Mouse (Mus musculus) E14TG2a.4 (cell line): ENCODE data around the gene Olfr138.

Source experiments
- H3K27me3 ChIP-seq: 2 replicates; pipeline ENCODE4 v1.6.1; 2014; ENCODE audit warnings: low read length, control low read depth; ENCODE audit not compliant: insufficient read depth
- H3K36me3 ChIP-seq: 2 replicates; pipeline ENCODE4 v1.6.1; 2014; ENCODE audit warnings: low read length, control low read depth; ENCODE audit not compliant: insufficient read depth
- H3K4me1 ChIP-seq: replicated peaks from 2 replicates; pipeline ENCODE4 v1.6.1; 2014; ENCODE audit warnings: low read depth, low read length, control low read depth
- H3K4me3 ChIP-seq: replicated peaks from 2 replicates; pipeline ENCODE4 v1.5.1; 2014; ENCODE audit warnings: mild to moderate bottlenecking, low read length
- H3K9me3 ChIP-seq: 2 replicates; pipeline ENCODE4 v1.6.1; 2014; ENCODE audit warnings: low read length, control low read depth
- CTCF ChIP-seq: conservative IDR thresholded peaks from 2 replicates; pipeline ENCODE4 v1.5.1; 2014; ENCODE audit warnings: low read length
- NANOG ChIP-seq: IDR thresholded peaks from 2 replicates; pipeline ENCODE4 v1.6.1; 2014; ENCODE audit warnings: borderline replicate concordance, low read length, mixed read lengths
- POU5F1 ChIP-seq: IDR thresholded peaks from 2 replicates; pipeline ENCODE4 v1.6.1; 2014; ENCODE audit warnings: low read length, borderline replicate concordance

The Olfr138 gene

GRCm38 (mm10) chr17:38260735-38261134 lies at the start of gene Olfr138:
Gene Olfr138 (plus strand): TSS chr17:38261035.
- no peak within 1 kb of the TSS for H3K4me3 ChIP-seq
- H3K36me3 ChIP-seq = no peaks in the 10 kb centered on the region
- no peaks in the 10 kb centered on the region for H3K27me3 ChIP-seq
- no peaks in the 10 kb centered on the region for H3K4me1 ChIP-seq
- no peaks in the 10 kb centered on the region for H3K9me3 ChIP-seq
- TF ChIP-seq NANOG (no peak), CTCF (no peak), POU5F1 (no peak)

- Histone ChIP-seq H3K27me3 (no peaks in the 10 kb centered on the region), H3K4me1 (no peaks in the 10 kb centered on the region), H3K9me3 (no peaks in the 10 kb centered on the region), H3K36me3 (no peaks in the 10 kb centered on the region), H3K4me3 (no peak within 1 kb of the TSS)
- no peak for TF ChIP-seq POU5F1
- no peak for TF ChIP-seq NANOG
- no peak for TF ChIP-seq CTCF
Measured at GRCm38 (mm10) chr17:38307470-38307869, 46.6 kb downstream of the Olfr138 start, which contains the start of gene Olfr137. Gene Olfr137 (minus strand): TSS chr17:38307570.
